Mouse (Mus musculus) CH12.LX (cell line): ENCODE data around the gene C1qtnf9. TPM values are rescaled to one million over a fixed set of nuclear protein-coding genes. Genes with fewer than 3 reads are reported as not detected.
A peak's percentile ranks its signal among the peaks of the same experiment; 100 is the strongest.

Source experiments
- DNase-seq: peaks from one replicate; pipeline ENCODE4 v3.0.0-alpha.2; 2013; ENCODE audit errors: extremely low read depth
- H3K27ac ChIP-seq: 2 replicates; pipeline ENCODE4 v1.5.1; 2012; ENCODE audit warnings: low read depth, mild to moderate bottlenecking, control low read depth, moderate library complexity; ENCODE audit not compliant: insufficient read depth
- H3K27me3 ChIP-seq: replicated peaks from 2 replicates; pipeline ENCODE3; 2012; ENCODE audit warnings: inconsistent platforms
- H3K36me3 ChIP-seq, 2 experiments: replicated peaks in 1 of 2; 2 replicates each; pipeline versions ENCODE3 to v1.6.1; 2012; ENCODE audit warnings: inconsistent platforms in 1 of 2, low read length in 1 of 2, mild to moderate bottlenecking in 1 of 2, mixed read lengths in 1 of 2, moderate library complexity in 1 of 2; ENCODE audit not compliant: control insufficient read depth in 1 of 2, insufficient read depth in 1 of 2
- H3K4me1 ChIP-seq, 2 experiments: 2 replicates each; pipeline ENCODE4 v1.6.1; 2012; ENCODE audit warnings: inconsistent platforms in 1 of 2, moderate library complexity in 1 of 2; ENCODE audit not compliant: insufficient read depth in 2 of 2, control insufficient read depth in 1 of 2
- H3K4me2 ChIP-seq: 2 replicates; pipeline ENCODE4 v1.6.1; 2012; ENCODE audit warnings: low read depth, mild to moderate bottlenecking, control low read depth; ENCODE audit not compliant: poor library complexity, insufficient read depth, severe bottlenecking
- H3K4me3 ChIP-seq, 3 experiments: fragments of 150-350 bp in 1 of 3; sonication (generic) in 1 of 3; replicated peaks in 1 of 3; 2 replicates each; pipeline versions ENCODE3 to v1.5.1; 2011 to 2012; ENCODE audit warnings: low read depth in 2 of 3, low read length in 2 of 3, mild to moderate bottlenecking in 2 of 3, moderate library complexity in 2 of 3, control low read depth in 1 of 3, improper control_type of control experiment in 1 of 3, inconsistent platforms in 1 of 3, mixed read lengths in 1 of 3; ENCODE audit not compliant: poor library complexity in 1 of 3
- H3K79me2 ChIP-seq: replicated peaks from 2 replicates; pipeline ENCODE4 v1.6.1; 2012; ENCODE audit warnings: mild to moderate bottlenecking, moderate library complexity; ENCODE audit not compliant: control insufficient read depth, poor library complexity, insufficient read depth, severe bottlenecking; ENCODE audit errors: extremely low read depth
- H3K9ac ChIP-seq: 2 replicates; pipeline ENCODE4 v1.6.1; 2012; ENCODE audit warnings: low read depth, mild to moderate bottlenecking, control low read depth, moderate library complexity; ENCODE audit not compliant: insufficient read depth
- H3K9me3 ChIP-seq: replicated peaks from 2 replicates; pipeline ENCODE3; 2012; ENCODE audit warnings: low read length, inconsistent platforms, mixed read lengths
- BHLHE40 ChIP-seq: IDR thresholded peaks from 2 replicates; pipeline ENCODE4 v1.6.1; 2011; ENCODE audit warnings: mild to moderate bottlenecking, low read depth, low read length, improper control_type of control experiment
- CHD1 ChIP-seq: IDR thresholded peaks from 2 replicates; pipeline ENCODE4 v1.6.1; 2012; ENCODE audit warnings: low read depth, low read length, improper control_type of control experiment, inconsistent platforms
- CTCF ChIP-seq, 2 experiments: IDR thresholded peaks in 1 of 2; conservative IDR thresholded peaks in 1 of 2; 2 replicates each; pipeline ENCODE4 v1.5.1; 2011 to 2012; ENCODE audit warnings: low read depth in 2 of 2, low read length in 2 of 2, improper control_type of control experiment in 1 of 2, inconsistent platforms in 1 of 2, mild to moderate bottlenecking in 1 of 2, moderate library complexity in 1 of 2
- E2F4 ChIP-seq: IDR thresholded peaks from 2 replicates; pipeline ENCODE4 v1.6.1; 2011; ENCODE audit warnings: low read depth, low read length, improper control_type of control experiment; ENCODE audit not compliant: insufficient replicate concordance
- GABPA ChIP-seq: IDR thresholded peaks from 2 replicates; pipeline ENCODE4 v1.6.1; 2012; ENCODE audit warnings: low read depth, low read length, improper control_type of control experiment, inconsistent platforms; ENCODE audit not compliant: insufficient replicate concordance
- HCFC1 ChIP-seq: IDR thresholded peaks from 2 replicates; pipeline ENCODE4 v1.6.1; 2012; ENCODE audit warnings: low read depth, mild to moderate bottlenecking, inconsistent platforms, low read length, improper control_type of control experiment
- IRF4 ChIP-seq: IDR thresholded peaks from 2 replicates; pipeline ENCODE4 v1.6.1; 2014; ENCODE audit warnings: low read depth, mild to moderate bottlenecking, inconsistent platforms, low read length, improper control_type of control experiment
- JUN ChIP-seq: IDR thresholded peaks from 2 replicates; pipeline ENCODE4 v1.6.1; 2011; ENCODE audit warnings: low read depth, mild to moderate bottlenecking, low read length, improper control_type of control experiment, moderate library complexity; ENCODE audit not compliant: insufficient read depth
- JUND ChIP-seq: conservative IDR thresholded peaks from 2 replicates; pipeline ENCODE4 v1.6.1; 2011; ENCODE audit warnings: low read depth, low read length, improper control_type of control experiment
- MAFK ChIP-seq: IDR thresholded peaks from 2 replicates; pipeline ENCODE4 v1.6.1; 2011; ENCODE audit warnings: low read length, improper control_type of control experiment; ENCODE audit not compliant: insufficient replicate concordance
- MAX ChIP-seq: IDR thresholded peaks from 2 replicates; pipeline ENCODE4 v1.6.1; 2011; ENCODE audit warnings: low read length, improper control_type of control experiment
- MAZ ChIP-seq: IDR thresholded peaks from 2 replicates; pipeline ENCODE4 v1.6.1; 2012; ENCODE audit warnings: low read depth, mild to moderate bottlenecking, inconsistent platforms, low read length, improper control_type of control experiment, moderate library complexity
- MEF2A ChIP-seq: IDR thresholded peaks from 2 replicates; pipeline ENCODE4 v1.6.1; 2014; ENCODE audit warnings: low read depth, mild to moderate bottlenecking, inconsistent platforms, low read length, improper control_type of control experiment, borderline replicate concordance
- MYC ChIP-seq: IDR thresholded peaks from 2 replicates; pipeline ENCODE4 v1.6.1; 2011; ENCODE audit warnings: low read depth, mild to moderate bottlenecking, improper control_type of control experiment, low read length
- PAX5 ChIP-seq: IDR thresholded peaks from 2 replicates; pipeline ENCODE4 v1.6.1; 2012; ENCODE audit warnings: low read length, inconsistent platforms, mixed read lengths
- SIN3A ChIP-seq: IDR thresholded peaks from 2 replicates; pipeline ENCODE4 v1.6.1; 2012; ENCODE audit warnings: low read length, improper control_type of control experiment, inconsistent platforms
- TBP ChIP-seq: conservative IDR thresholded peaks from 2 replicates; pipeline ENCODE4 v1.6.1; 2011; ENCODE audit warnings: low read depth, low read length, improper control_type of control experiment
- TCF12 ChIP-seq: IDR thresholded peaks from 2 replicates; pipeline ENCODE4 v1.6.1; 2014; ENCODE audit warnings: low read depth, mild to moderate bottlenecking, inconsistent platforms, low read length, improper control_type of control experiment
- ZKSCAN1 ChIP-seq: IDR thresholded peaks from 2 replicates; pipeline ENCODE4 v1.6.1; 2012; ENCODE audit warnings: low read depth, inconsistent platforms, low read length, improper control_type of control experiment, borderline replicate concordance
- ZNF384 ChIP-seq: IDR thresholded peaks from 2 replicates; pipeline ENCODE4 v1.6.1; 2012; ENCODE audit warnings: low read depth, low read length, improper control_type of control experiment, inconsistent platforms
- dilution Hi-C: fragments of 300-500 bp; cut with MboI; formaldehyde crosslinking; loops from 2 replicates; pipeline ENCODE4 v1.14.3; 2020; ENCODE audit warnings: low sequenced_read_pairs; ENCODE audit not compliant: extremely low pct_unique_long_range_greater_than_20kb, extremely low pct_ligation_motif_present
- in situ Hi-C: fragments of 300-500 bp; cut with MboI; formaldehyde crosslinking; loops from 3 replicates; pipeline ENCODE4 v1.14.3; 2019; ENCODE audit warnings: low sequenced_read_pairs, low pct_ligation_motif_present, low pct_unique_long_range_greater_than_20kb, mixed read lengths
- polyA plus RNA-seq: library from polyadenylated mRNA; unstranded; fragments of >175 nt; gene quantifications from 2 replicates; pipeline ENCODE4 v1.2.1, GENCODE M21; 2012; ENCODE audit warnings: low read depth; ENCODE audit not compliant: insufficient read length
- total RNA-seq, 2 experiments: library from RNA; depleted of rRNA; stranded (reverse); fragments of 300-350 nt in 1 of 2; fragments of >200 nt in 1 of 2; gene quantifications; 2 replicates each; pipeline ENCODE4 v1.2.3; 2012 to 2014

C1qtnf9 gene
- total and polyA plus RNA-seq, 3 experiments = 0.20 TPM; not detected in 2

DNA sequence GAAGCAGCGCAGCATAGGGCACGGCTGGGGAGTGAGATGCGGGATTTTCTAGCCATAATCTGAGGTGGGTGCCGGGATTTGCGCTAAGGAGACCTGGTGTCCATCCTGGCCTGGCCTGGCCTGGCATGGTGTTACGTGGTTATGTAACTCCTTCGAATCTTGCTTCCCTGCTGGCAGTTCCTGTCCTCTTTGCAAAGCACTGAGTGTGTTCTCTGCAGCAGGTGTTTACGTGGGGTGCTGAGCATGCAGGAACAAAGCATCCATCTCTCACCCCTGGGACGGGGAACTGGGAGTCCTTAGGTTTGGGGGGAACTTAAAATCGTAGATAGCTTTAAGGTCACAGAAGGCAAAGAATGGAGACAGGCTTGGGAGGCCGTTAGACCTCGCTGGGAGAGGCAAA is 28.3 kb upstream of the C1qtnf9 start:
- Histone ChIP-seq H3K27me3 (no peaks in the 10 kb centered on the region), H3K4me3 (peak overlapping the region in 1 of 3 experiments; percentile 5), H3K36me3 (peaks cover 10 to 24% of the 10 kb centered on the region in 2 experiments), H3K4me2 (no peak overlapping the region), H3K9me3 (no peaks in the 10 kb centered on the region), H3K27ac (peak overlapping the region; percentile 43), H3K9ac (no peak overlapping the region), H3K4me1 (peaks cover 27 to 82% of the 10 kb centered on the region in 2 experiments), H3K79me2 (peaks cover 14% of the 10 kb centered on the region)
- TF ChIP-seq BHLHE40 (no peak), JUN (no peak), MAX (no peak), MYC (no peak), E2F4 (no peak)
- dilution Hi-C loops = no loop called here
- DNase-seq = no peak
- in situ Hi-C loops = loop anchor here (25.0 kb wide), 1 partner anchor 477 kb away; the partner anchor contains the start of genes Gm49336, Mtmr6 and Nupl1

DNA sequence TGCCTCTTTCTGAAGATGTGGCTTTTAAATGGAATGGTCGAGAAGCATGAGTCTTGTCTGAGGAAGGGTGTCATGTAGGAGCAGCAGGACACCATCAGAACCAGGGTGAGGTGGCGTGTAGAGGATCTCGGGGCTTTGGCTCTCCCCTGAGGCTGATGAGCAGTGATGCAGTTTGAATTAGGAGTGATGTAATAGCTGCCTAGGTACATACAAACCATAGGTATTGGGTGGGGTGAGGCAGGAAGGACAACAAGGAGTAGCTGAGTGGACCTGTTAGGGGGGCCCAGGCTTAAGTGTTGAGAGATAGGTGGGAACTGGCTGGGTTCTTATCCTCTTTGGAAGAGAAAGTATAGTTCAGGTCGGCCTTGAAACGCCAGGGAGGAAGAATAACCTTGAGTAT is 27.4 kb upstream of the C1qtnf9 start:
- Histone ChIP-seq H3K27ac (no peak overlapping the region), H3K79me2 (peaks cover 6% of the 10 kb centered on the region), H3K4me2 (no peak overlapping the region), H3K4me1 (peaks cover 22 to 74% of the 10 kb centered on the region in 2 experiments), H3K9ac (no peak overlapping the region), H3K27me3 (no peaks in the 10 kb centered on the region), H3K9me3 (no peaks in the 10 kb centered on the region), H3K4me3 (no peak overlapping the region), H3K36me3 (peaks cover 12 to 33% of the 10 kb centered on the region in 2 experiments)
- no peak for TF ChIP-seq PAX5
- TF ChIP-seq BHLHE40 = no peak
- no peak for TF ChIP-seq TBP
- no peak for TF ChIP-seq CTCF (conservative IDR thresholded peaks at IDR 0.05 in 1 of 2, IDR thresholded peaks at IDR 0.05 in 1 of 2; ENCODE audit: low read depth in 2 of 2, low read length in 2 of 2)
- no peak for TF ChIP-seq ZNF384
- in situ Hi-C loops (loop anchor here (25.0 kb wide), 1 partner anchor 478 kb away; the partner anchor contains the start of genes Gm49336, Mtmr6 and Nupl1), dilution Hi-C loops (no loop called here)
- no peak for DNase-seq

- H3K4me1 ChIP-seq = peaks cover 21 to 69% of the 10 kb centered on the region in 2 experiments
- H3K9ac ChIP-seq = no peak overlapping the region
These were observed 26.9 kb upstream of the C1qtnf9 start for GRCm38 (mm10) chr14:60741033-60741432.

More at GRCm38 (mm10) chr14:60741033-60741432, 26.9 kb upstream of the C1qtnf9 start:
- no peak for TF ChIP-seq MEF2A
- TF ChIP-seq TBP = no peak
- TF ChIP-seq JUND = no peak
- TF ChIP-seq CHD1 = no peak
- no peak for TF ChIP-seq SIN3A
- no peak for TF ChIP-seq CTCF (conservative IDR thresholded peaks at IDR 0.05 in 1 of 2, IDR thresholded peaks at IDR 0.05 in 1 of 2; ENCODE audit: low read depth in 2 of 2, low read length in 2 of 2)
- no peak for TF ChIP-seq MAZ
- TF ChIP-seq IRF4 = no peak
- no peak for TF ChIP-seq HCFC1
- no peak for TF ChIP-seq ZKSCAN1
- TF ChIP-seq MAFK = no peak
- no peak for TF ChIP-seq GABPA
- TF ChIP-seq TCF12 = no peak
- TF ChIP-seq, all 38 proteins: peak for 0
- in situ Hi-C loops (loop anchor here (25.0 kb wide), 1 partner anchor 479 kb away; the partner anchor contains the start of genes Gm49336, Mtmr6 and Nupl1), dilution Hi-C loops (no loop called here)
- Histone ChIP-seq H3K36me3 (peaks cover 17 to 38% of the 10 kb centered on the region in 2 experiments), H3K27ac (no peak overlapping the region), H3K27me3 (no peaks in the 10 kb centered on the region), H3K4me2 (no peak overlapping the region), H3K9me3 (no peaks in the 10 kb centered on the region), H3K4me3 (no peak overlapping the region), H3K79me2 (peaks cover 5% of the 10 kb centered on the region)
- no peak for DNase-seq
